Mouse (Mus musculus): ENCODE measurements around the gene Ece2. TPM values are rescaled to one million over a fixed set of nuclear protein-coding genes. Genes with fewer than 3 reads are reported as not detected.

The Ece2 gene
- polyA plus RNA-seq, 1 experiment from 2014 or later = 0.89 TPM

- peak; percentile 84 for DNase-seq (ENCODE audit: low spot score)
- H3K27ac ChIP-seq (replicated peaks) = peak overlapping the region; percentile 77
- peak; percentile 82 for ATAC-seq (ENCODE audit: low FRiP score, low TSS enrichment)
These were observed 18.9 kb upstream of the Ece2 start for GRCm38 (mm10) chr16:20610501-20611356.

GRCm38 (mm10) chr16:20611357-20612227, 18.0 kb upstream of the Ece2 start, which contains the start of the genes Eef1akmt4, Gm49333 and Alg3:
Eef1akmt4 (plus strand) TSS chr16:20611593.
Gm49333 (plus strand) TSS chr16:20611610.
Alg3 (minus strand) TSS chr16:20611735.
- H3K9me3 ChIP-seq (ENCODE audit: control insufficient read depth, low read length) = no peaks in the 10 kb centered on the region
- H3K27ac ChIP-seq (replicated peaks) = peak within 1 kb of the TSS; percentile 77
- TF ChIP-seq CTCF (IDR thresholded peaks at IDR 0.05; ENCODE audit: low read depth) (no peak), EP300 (optimal IDR thresholded peaks at IDR 0.05) (no peak)
- ATAC-seq (ENCODE audit: low FRiP score, low TSS enrichment) (peak; percentile 97), DNase-seq (ENCODE audit: low spot score) (peak; percentile 92)
- 0 out of 2 replicates have a peak, but pooled peaks cover 4% of the 10 kb centered on the region for H3K36me3 ChIP-seq (ENCODE audit: control insufficient read depth, insufficient read depth, low read length)
- H3K4me1 ChIP-seq (replicated peaks; ENCODE audit: control insufficient read depth, insufficient read depth) = no peaks in the 10 kb centered on the region
- H3K4me3 ChIP-seq (ENCODE audit: low read depth, low read length) = peak within 1 kb of the TSS; percentile 71
- peak within 1 kb of the TSS; percentile 75 for H3K9ac ChIP-seq (ENCODE audit: low read length)
- no peaks in the 10 kb centered on the region for H3K27me3 ChIP-seq (ENCODE audit: control insufficient read depth, insufficient read depth, low read length)
- 1% methylated on average over 41 of the region's 41 CpGs for WGBS
- peak within 1 kb of the TSS; percentile 85 for H3K4me2 ChIP-seq (replicated peaks; ENCODE audit: low read depth)

More at GRCm38 (mm10) chr16:20610501-20611356, 18.9 kb upstream of the Ece2 start:
- Histone ChIP-seq H3K4me2 (replicated peaks; ENCODE audit: low read depth) (peak overlapping the region; percentile 85), H3K4me1 (replicated peaks; ENCODE audit: control insufficient read depth, insufficient read depth) (no peaks in the 10 kb centered on the region), H3K4me3 (ENCODE audit: low read depth, low read length) (peak overlapping the region; percentile 71), H3K9me3 (ENCODE audit: control insufficient read depth, low read length) (no peaks in the 10 kb centered on the region), H3K36me3 (ENCODE audit: control insufficient read depth, insufficient read depth, low read length) (peaks cover 7% of the 10 kb centered on the region), H3K27me3 (ENCODE audit: control insufficient read depth, insufficient read depth, low read length) (no peaks in the 10 kb centered on the region), H3K9ac (ENCODE audit: low read length) (peak overlapping the region; percentile 75)
- WGBS = under 1% methylated on average over 28 of the region's 28 CpGs
- no peak for TF ChIP-seq CTCF (IDR thresholded peaks at IDR 0.05; ENCODE audit: low read depth)

- DNase-seq (ENCODE audit: low spot score) (peak; percentile 64), ATAC-seq (ENCODE audit: low FRiP score, low TSS enrichment) (peak; percentile 64)
- no peaks in the 10 kb centered on the region for H3K36me3 ChIP-seq (ENCODE audit: control insufficient read depth, insufficient read depth, low read length)
- no peak for TF ChIP-seq EP300 (optimal IDR thresholded peaks at IDR 0.05)
- TF ChIP-seq CTCF (IDR thresholded peaks at IDR 0.05; ENCODE audit: low read depth) = no peak
- H3K9me3 ChIP-seq (ENCODE audit: control insufficient read depth, low read length) = no peaks in the 10 kb centered on the region
- H3K9ac ChIP-seq (ENCODE audit: low read length) = no peak overlapping the region
- peaks cover 6% of the 10 kb centered on the region for H3K4me1 ChIP-seq (replicated peaks; ENCODE audit: control insufficient read depth, insufficient read depth)
- peak overlapping the region; percentile 100 for H3K4me2 ChIP-seq (replicated peaks; ENCODE audit: low read depth)
- peak overlapping the region; percentile 63 for H3K4me3 ChIP-seq (ENCODE audit: low read depth, low read length)
- no peaks in the 10 kb centered on the region for H3K27me3 ChIP-seq (ENCODE audit: control insufficient read depth, insufficient read depth, low read length)
- H3K27ac ChIP-seq (replicated peaks) = no peak overlapping the region
- 4% methylated on average over 64 of the region's 83 CpGs for WGBS
These were observed 9.9 kb upstream of the Ece2 start for GRCm38 (mm10) chr16:20619541-20620398.

GRCm38 (mm10) chr16:20620399-20620735, 9.3 kb upstream of the Ece2 start:
- H3K4me3 ChIP-seq (ENCODE audit: low read depth, low read length) = peak overlapping the region; percentile 63
- H3K4me2 ChIP-seq (replicated peaks; ENCODE audit: low read depth) = peak overlapping the region; percentile 100
- TF ChIP-seq CTCF (IDR thresholded peaks at IDR 0.05; ENCODE audit: low read depth) (no peak), EP300 (optimal IDR thresholded peaks at IDR 0.05) (no peak)
- no peaks in the 10 kb centered on the region for H3K36me3 ChIP-seq (ENCODE audit: control insufficient read depth, insufficient read depth, low read length)
- no peak for DNase-seq (ENCODE audit: low spot score)
- WGBS = 2% methylated on average over 9 of the region's 9 CpGs
- no peak overlapping the region for H3K27ac ChIP-seq (replicated peaks)
- no peaks in the 10 kb centered on the region for H3K27me3 ChIP-seq (ENCODE audit: control insufficient read depth, insufficient read depth, low read length)
- H3K9me3 ChIP-seq (ENCODE audit: control insufficient read depth, low read length) = no peaks in the 10 kb centered on the region
- H3K4me1 ChIP-seq (replicated peaks; ENCODE audit: control insufficient read depth, insufficient read depth) = peaks cover 6% of the 10 kb centered on the region
- no peak overlapping the region for H3K9ac ChIP-seq (ENCODE audit: low read length)
- ATAC-seq (ENCODE audit: low FRiP score, low TSS enrichment) = peak; percentile 6; the same call in 1 of the 2 replicates

- H3K9me3 ChIP-seq (ENCODE audit: control insufficient read depth, low read length) = no peaks in the 10 kb centered on the region
- no peak for TF ChIP-seq EP300 (optimal IDR thresholded peaks at IDR 0.05)
- H3K4me1 ChIP-seq (replicated peaks; ENCODE audit: control insufficient read depth, insufficient read depth) = peaks cover 6% of the 10 kb centered on the region
- H3K27ac ChIP-seq (replicated peaks) = no peak overlapping the region
- peak overlapping the region; percentile 38; the same call in 1 of the 2 replicates for H3K9ac ChIP-seq (ENCODE audit: low read length)
- H3K36me3 ChIP-seq (ENCODE audit: control insufficient read depth, insufficient read depth, low read length) = no peaks in the 10 kb centered on the region
- WGBS = under 1% methylated on average over 28 of the region's 32 CpGs
- H3K4me3 ChIP-seq (ENCODE audit: low read depth, low read length) = peak overlapping the region; percentile 63
- no peaks in the 10 kb centered on the region for H3K27me3 ChIP-seq (ENCODE audit: control insufficient read depth, insufficient read depth, low read length)
- H3K4me2 ChIP-seq (replicated peaks; ENCODE audit: low read depth) = peak overlapping the region; percentile 100
- peak; percentile 21; the same call in 1 of the 2 replicates for ATAC-seq (ENCODE audit: low FRiP score, low TSS enrichment)
- DNase-seq (ENCODE audit: low spot score) = no peak
These were observed 8.9 kb upstream of the Ece2 start for GRCm38 (mm10) chr16:20620751-20621190.
